Mouse (Mus musculus) liver, embryonic 14.5 days (tissue): ENCODE measurements around the gene Hcfc1r1. TPM values are rescaled to one million over a fixed set of nuclear protein-coding genes. Genes with fewer than 3 reads are reported as not detected.

ENCODE experiments used
- ATAC-seq: fragments of 200-750 bp; cut with Nextera tagmentation; 2 replicates; pipeline ENCODE4 v1.8.0; 2017; ENCODE audit warnings: moderate number of reproducible peaks, mild to moderate bottlenecking, moderate library complexity; ENCODE audit not compliant: insufficient read depth
- DNase-seq, 3 experiments: peaks; one replicate each; pipeline ENCODE4 v3.0.0-alpha.2; 2012 to 2013; ENCODE audit warnings: low read depth in 3 of 3, low spot score in 3 of 3
- H3K27ac ChIP-seq: fragments of 300-500 bp; sonication (generic); 2 replicates; pipeline ENCODE4 v1.5.1; 2014; ENCODE audit warnings: moderate library complexity, mild to moderate bottlenecking, control low read depth, inconsistent platforms
- H3K27me3 ChIP-seq: fragments of 300-500 bp; sonication (generic); 2 replicates; pipeline ENCODE4 v1.6.1; 2014; ENCODE audit warnings: mild to moderate bottlenecking, low read length, moderate library complexity; ENCODE audit not compliant: control insufficient read depth, insufficient read depth
- H3K36me3 ChIP-seq: fragments of 300-500 bp; sonication (generic); replicated peaks from 2 replicates; pipeline ENCODE4 v1.6.1; 2014; ENCODE audit warnings: low read depth; ENCODE audit not compliant: control insufficient read depth, insufficient read depth
- H3K4me1 ChIP-seq, 2 experiments: fragments of 200-500 bp in 1 of 2; fragments of 300-500 bp in 1 of 2; sonication (generic) in 1 of 2; replicated peaks; 2 replicates each; pipeline ENCODE4 v1.6.1; 2012 to 2014; ENCODE audit warnings: antibody characterized with exemption in 1 of 2, inconsistent platforms in 1 of 2, low read length in 1 of 2; ENCODE audit not compliant: control insufficient read depth in 2 of 2, insufficient read depth in 2 of 2
- H3K4me2 ChIP-seq: fragments of 300-500 bp; sonication (generic); 2 replicates; pipeline ENCODE4 v1.6.1; 2014; ENCODE audit warnings: low read depth, mild to moderate bottlenecking, control low read depth, moderate library complexity
- H3K4me3 ChIP-seq, 2 experiments: fragments of 200-500 bp in 1 of 2; fragments of 300-500 bp in 1 of 2; sonication (generic) in 1 of 2; 2 replicates each; pipeline ENCODE4 v1.5.1; 2012 to 2014; ENCODE audit warnings: low read depth in 2 of 2, low read length in 2 of 2, mild to moderate bottlenecking in 2 of 2, control low read depth in 1 of 2, inconsistent platforms in 1 of 2, moderate library complexity in 1 of 2; ENCODE audit not compliant: insufficient read depth in 1 of 2
- H3K9ac ChIP-seq: fragments of 300-500 bp; sonication (generic); replicated peaks from 2 replicates; pipeline ENCODE4 v1.6.1; 2014; ENCODE audit warnings: mild to moderate bottlenecking, control low read depth, moderate library complexity
- H3K9me3 ChIP-seq: fragments of 300-500 bp; sonication (generic); 2 replicates; pipeline ENCODE4 v1.6.1; 2016; ENCODE audit warnings: low read length, mixed read lengths; ENCODE audit not compliant: control insufficient read depth
- CTCF ChIP-seq: IDR thresholded peaks from 2 replicates; pipeline ENCODE4 v1.5.1; 2016; ENCODE audit warnings: antibody characterized with exemption, low read depth, control low read depth
- EP300 ChIP-seq: IDR thresholded peaks from 2 replicates; pipeline ENCODE4 v1.6.1; 2016; ENCODE audit warnings: antibody characterized with exemption, low read depth
- WGBS: fragments of 180-500 bp; shearing (Covaris S2); extraction: QIAGEN DNeasy Blood & Tissue Kit; methylation state at CpG from one replicate; pipeline ENCODE4 v1.1.7; 2014; ENCODE audit not compliant: insufficient replicate concordance; 5-methylcytosine and 5-hydroxymethylcytosine counted together
- polyA plus RNA-seq, 2 experiments: library from polyadenylated mRNA; depleted of rRNA in 1 of 2; stranded (reverse) in 1 of 2; unstranded in 1 of 2; fragments of >200 nt; fragmentation: Nextera tagmentation in 1 of 2; extraction: Ambion mirVana in 1 of 2; gene quantifications; 2 replicates each; pipeline versions ENCODE4 v1.2.1 to v1.2.3; 2012 to 2014

Hcfc1r1 gene
- polyA plus RNA-seq, 2 experiments: 11.3 to 21.0 TPM

GRCm38 (mm10) chr17:23644613-23645495 is 28.5 kb upstream of the Hcfc1r1 start, which contains the start of gene Mmp25:
Mmp25 (minus strand) TSS chr17:23645277.
- Histone ChIP-seq H3K4me1 (no peaks in the 10 kb centered on the region), H3K27me3 (peaks cover 21% of the 10 kb centered on the region)

GRCm38 (mm10) chr17:23645894-23646293 is 27.5 kb upstream of the Hcfc1r1 start:
- 41% methylated on average over 10 of the region's 10 CpGs for whole genome bisulfite sequencing
- H3K27ac ChIP-seq: no peak overlapping the region
- peaks cover 21% of the 10 kb centered on the region for H3K27me3 ChIP-seq
- H3K4me3 ChIP-seq: no peak overlapping the region
- H3K4me1 ChIP-seq: no peaks in the 10 kb centered on the region
- ATAC-seq (no peak), DNase-seq (no peak)
- H3K4me2 ChIP-seq: no peak overlapping the region
- H3K9ac ChIP-seq: no peak overlapping the region
- TF ChIP-seq EP300 (no peak), CTCF (no peak)
- H3K36me3 ChIP-seq: no peaks in the 10 kb centered on the region
- no peaks in the 10 kb centered on the region for H3K9me3 ChIP-seq

More at GRCm38 (mm10) chr17:23644613-23645495, 28.5 kb upstream of the Hcfc1r1 start, which contains the start of gene Mmp25:
- Histone ChIP-seq H3K4me2 (peak within 1 kb of the TSS; percentile 51), H3K27ac (no peak within 1 kb of the TSS), H3K4me3 (peak within 1 kb of the TSS; percentile 35 to 37; a peak in 3 of 4 replicates), H3K9ac (no peak within 1 kb of the TSS), H3K36me3 (no peaks in the 10 kb centered on the region), H3K9me3 (no peaks in the 10 kb centered on the region)
- ATAC-seq (no peak), DNase-seq (no peak)
- 2% methylated on average over 58 of the region's 58 CpGs for WGBS
- TF ChIP-seq CTCF (no peak), EP300 (no peak)

GRCm38 (mm10) chr17:23651363-23651762 is 22.0 kb upstream of the Hcfc1r1 start:
- Histone ChIP-seq H3K4me1 (no peaks in the 10 kb centered on the region), H3K4me2 (no peak overlapping the region), H3K9me3 (no peaks in the 10 kb centered on the region), H3K9ac (no peak overlapping the region), H3K27ac (no peak overlapping the region), H3K27me3 (peaks cover under 1% of the 10 kb centered on the region; the same call in 1 of the 2 replicates), H3K36me3 (no peaks in the 10 kb centered on the region), H3K4me3 (no peak overlapping the region)
- ATAC-seq (no peak), DNase-seq (no peak)
- 49% methylated on average over 6 of the region's 6 CpGs for WGBS
- TF ChIP-seq CTCF: no peak
- no peak for TF ChIP-seq EP300

- H3K4me3 ChIP-seq: no peak overlapping the region
- TF ChIP-seq EP300 (no peak), CTCF (no peak)
- no peaks in the 10 kb centered on the region; the same call in 1 of the 2 replicates for H3K27me3 ChIP-seq
- no peak overlapping the region for H3K4me2 ChIP-seq
- DNase-seq: no peak
- H3K9ac ChIP-seq: no peak overlapping the region
- ATAC-seq: no peak
- H3K27ac ChIP-seq: no peak overlapping the region
- H3K9me3 ChIP-seq: no peaks in the 10 kb centered on the region
- H3K4me1 ChIP-seq: no peaks in the 10 kb centered on the region
- WGBS: 22% methylated on average over 1 of the region's 2 CpGs
- H3K36me3 ChIP-seq: no peaks in the 10 kb centered on the region
Observed at GRCm38 (mm10) chr17:23653324-23653723, 20.1 kb upstream of the Hcfc1r1 start.

GRCm38 (mm10) chr17:23654001-23654400 is 19.4 kb upstream of the Hcfc1r1 start:
- no peak overlapping the region for H3K9ac ChIP-seq
- H3K4me1 ChIP-seq: no peaks in the 10 kb centered on the region
- no peak overlapping the region for H3K4me3 ChIP-seq
- TF ChIP-seq EP300: no peak
- TF ChIP-seq CTCF: no peak
- no peaks in the 10 kb centered on the region; the same call in 1 of the 2 replicates for H3K27me3 ChIP-seq
- H3K27ac ChIP-seq: no peak overlapping the region
- no peak overlapping the region for H3K4me2 ChIP-seq
- WGBS: 34% methylated on average over 6 of the region's 6 CpGs
- DNase-seq (no peak), ATAC-seq (no peak)
- H3K36me3 ChIP-seq: no peaks in the 10 kb centered on the region
- no peaks in the 10 kb centered on the region for H3K9me3 ChIP-seq
